Mouse (Mus musculus): ENCODE data around the gene Cyld. TPM values are rescaled to one million over a fixed set of nuclear protein-coding genes. Genes with fewer than 3 reads are reported as not detected.

Cyld gene
- polyA plus RNA-seq, 1 experiment from 2014 or later: 12.0 TPM

- H3K27me3 ChIP-seq (replicated peaks): 0 out of 2 replicates have a peak, but pooled peaks cover 5% of the 10 kb centered on the region
- no peak for ATAC-seq (ENCODE audit: insufficient number of reproducible peaks, low FRiP score)
- H3K36me3 ChIP-seq: no peaks in the 10 kb centered on the region
- H3K9ac ChIP-seq: no peak overlapping the region
- H3K27ac ChIP-seq (ENCODE audit: poor library complexity, severe bottlenecking): no peak overlapping the region
- no peaks in the 10 kb centered on the region for H3K9me3 ChIP-seq (replicated peaks)
- H3K4me3 ChIP-seq: no peak overlapping the region
- 84% methylated on average over 24 of the region's 24 CpGs for WGBS
- 0 out of 2 replicates have a peak, but pooled peaks cover 3% of the 10 kb centered on the region for H3K4me1 ChIP-seq (replicated peaks)
- no peak overlapping the region for H3K4me2 ChIP-seq
These were observed 97.2 kb downstream of the Cyld start for GRCm38 (mm10) chr8:88793746-88794614.

DNA sequence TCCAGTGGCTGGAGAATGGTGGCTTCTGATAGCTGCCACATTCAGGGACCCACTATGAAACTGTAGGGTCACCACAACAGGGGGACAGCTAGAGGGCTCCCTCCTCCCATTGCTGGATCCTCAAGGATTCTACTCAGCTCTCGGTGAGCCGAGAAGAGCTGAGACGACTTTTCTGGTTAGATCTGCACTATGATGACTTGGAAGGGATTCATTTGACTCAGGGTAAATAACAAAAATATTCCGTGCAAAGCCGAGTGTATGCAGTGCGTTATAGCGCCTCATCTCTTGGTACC, 97.7 kb downstream of the Cyld start:
- Histone ChIP-seq H3K36me3 (no peaks in the 10 kb centered on the region), H3K27ac (ENCODE audit: poor library complexity, severe bottlenecking) (no peak overlapping the region), H3K9ac (no peak overlapping the region), H3K4me2 (no peak overlapping the region), H3K4me3 (no peak overlapping the region), H3K4me1 (replicated peaks) (0 out of 2 replicates have a peak, but pooled peaks cover 3% of the 10 kb centered on the region), H3K27me3 (replicated peaks) (0 out of 2 replicates have a peak, but pooled peaks cover 2% of the 10 kb centered on the region), H3K9me3 (replicated peaks) (no peaks in the 10 kb centered on the region)
- 60% methylated on average over 7 of the region's 7 CpGs for WGBS
- no peak for ATAC-seq (ENCODE audit: insufficient number of reproducible peaks, low FRiP score)

DNA sequence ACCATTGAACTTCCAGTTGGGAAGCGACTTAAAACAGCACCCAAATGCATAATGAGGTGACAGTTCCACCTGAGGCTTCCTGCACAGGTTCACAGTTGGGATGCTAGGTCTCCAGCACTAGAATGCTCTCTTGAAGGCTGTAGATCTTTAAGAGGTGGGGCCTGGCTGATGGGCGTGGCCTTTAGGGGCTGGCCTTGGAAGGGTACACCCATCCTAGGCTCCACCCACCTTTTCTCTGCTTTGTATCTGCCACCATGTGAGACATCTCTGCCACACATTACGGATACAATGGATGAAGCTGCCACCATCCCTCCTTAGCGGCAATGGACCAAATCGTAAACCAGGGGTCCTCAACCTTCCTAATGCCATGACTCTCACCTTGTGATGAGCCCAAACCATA, 99.1 kb downstream of the Cyld start:
- no peak overlapping the region for H3K4me2 ChIP-seq
- H3K9me3 ChIP-seq (replicated peaks): no peaks in the 10 kb centered on the region
- no peak overlapping the region for H3K9ac ChIP-seq
- no peak overlapping the region for H3K27ac ChIP-seq (ENCODE audit: poor library complexity, severe bottlenecking)
- H3K4me1 ChIP-seq (replicated peaks): 0 out of 2 replicates have a peak, but pooled peaks cover 3% of the 10 kb centered on the region
- WGBS: 86% methylated on average over 5 of the region's 5 CpGs
- H3K4me3 ChIP-seq: no peak overlapping the region
- no peaks in the 10 kb centered on the region for H3K36me3 ChIP-seq
- no peak for ATAC-seq (ENCODE audit: insufficient number of reproducible peaks, low FRiP score)
- 0 out of 2 replicates have a peak, but pooled peaks cover 2% of the 10 kb centered on the region for H3K27me3 ChIP-seq (replicated peaks)

GRCm38 (mm10) chr8:88796651-88797050, 99.8 kb downstream of the Cyld start:
- H3K27ac ChIP-seq (ENCODE audit: poor library complexity, severe bottlenecking): no peak overlapping the region
- H3K4me3 ChIP-seq: no peak overlapping the region
- H3K9me3 ChIP-seq (replicated peaks): no peaks in the 10 kb centered on the region
- 0 out of 2 replicates have a peak, but pooled peaks cover 3% of the 10 kb centered on the region for H3K4me1 ChIP-seq (replicated peaks)
- 80% methylated on average over 9 of the region's 9 CpGs for WGBS
- no peaks in the 10 kb centered on the region for H3K36me3 ChIP-seq
- no peak for ATAC-seq (ENCODE audit: insufficient number of reproducible peaks, low FRiP score)
- no peak overlapping the region for H3K4me2 ChIP-seq
- no peak overlapping the region for H3K9ac ChIP-seq
- H3K27me3 ChIP-seq (replicated peaks): no peaks in the 10 kb centered on the region

Other genes with a start within 250 kb of the Cyld start
- gene Nkd1, start 175.7 kb upstream of the Cyld start, polyA plus RNA-seq (2016; fragmentation: Nextera tagmentation; extraction: Ambion mirVana): 26.5 and 27.7 TPM in 2 replicates
- gene Snx20, start 60.9 kb upstream of the Cyld start, polyA plus RNA-seq (2016; fragmentation: Nextera tagmentation; extraction: Ambion mirVana): 1.1 and 1.2 TPM in 2 replicates
- gene Nod2, start 49.7 kb upstream of the Cyld start, polyA plus RNA-seq (2016; fragmentation: Nextera tagmentation; extraction: Ambion mirVana): 0.10 and 0.17 TPM in 2 replicates